Mouse (Mus musculus) E14TG2a.4 (cell line): ENCODE results near the gene Ppp6r2.

Experiments
- CTCF ChIP-seq: conservative IDR thresholded peaks from 2 replicates; pipeline ENCODE4 v1.5.1; 2014; ENCODE audit warnings: low read length
- NANOG ChIP-seq: IDR thresholded peaks from 2 replicates; pipeline ENCODE4 v1.6.1; 2014; ENCODE audit warnings: borderline replicate concordance, low read length, mixed read lengths
- POU5F1 ChIP-seq: IDR thresholded peaks from 2 replicates; pipeline ENCODE4 v1.6.1; 2014; ENCODE audit warnings: low read length, borderline replicate concordance

- no peak for TF ChIP-seq CTCF
- no peak for TF ChIP-seq POU5F1
- no peak for TF ChIP-seq NANOG
Observed at GRCm38 (mm10) chr15:89184141-89184936, 27.0 kb upstream of the Ppp6r2 start.
